Mouse (Mus musculus): ENCODE data around the gene Slc25a48.

- no peak for TF ChIP-seq CTCF (conservative IDR thresholded peaks at IDR 0.05; ENCODE audit: low read length)
- no peak for TF ChIP-seq POU5F1 (IDR thresholded peaks at IDR 0.05; ENCODE audit: borderline replicate concordance, low read length)
- TF ChIP-seq NANOG (IDR thresholded peaks at IDR 0.05; ENCODE audit: borderline replicate concordance, low read length) = no peak
These were observed 19.3 kb upstream of the Slc25a48 start for GRCm38 (mm10) chr13:56418685-56419483.

Data from E14TG2a.4 (cell line).